Mouse (Mus musculus) MEL (cell line): ENCODE measurements around the gene Stradb. TPM values are rescaled to one million over a fixed set of nuclear protein-coding genes. Genes with fewer than 3 reads are reported as not detected.

ENCODE experiments used
- DNase-seq: peaks from one replicate; pipeline ENCODE4 v3.0.0; 2011; ENCODE audit warnings: low read depth, low spot score
- H3K27ac ChIP-seq: 2 replicates; pipeline ENCODE4 v1.5.1; 2012; ENCODE audit warnings: low read depth, mild to moderate bottlenecking, control low read depth, low read length, moderate library complexity; ENCODE audit not compliant: control insufficient read depth
- H3K27me3 ChIP-seq, 2 experiments: fragments of 150-350 bp in 1 of 2; sonication (generic) in 1 of 2; 2 replicates each; pipeline ENCODE4 v1.6.1; 2012; ENCODE audit warnings: low read length in 2 of 2, mild to moderate bottlenecking in 2 of 2, improper control_type of control experiment in 1 of 2, moderate library complexity in 1 of 2; ENCODE audit not compliant: insufficient read depth in 2 of 2, control insufficient read depth in 1 of 2
- H3K36me3 ChIP-seq, 2 experiments: 2 replicates each; pipeline ENCODE4 v1.6.1; 2012 to 2014; ENCODE audit warnings: low read length in 2 of 2, improper control_type of control experiment in 1 of 2, inconsistent platforms in 1 of 2, mild to moderate bottlenecking in 1 of 2; ENCODE audit not compliant: insufficient read depth in 2 of 2, control insufficient read depth in 1 of 2
- H3K4me1 ChIP-seq, 2 experiments: fragments of 150-350 bp in 1 of 2; sonication (generic) in 1 of 2; 2 replicates each; pipeline ENCODE4 v1.6.1; 2012; ENCODE audit warnings: low read length in 2 of 2, improper control_type of control experiment in 1 of 2, mild to moderate bottlenecking in 1 of 2; ENCODE audit not compliant: insufficient read depth in 2 of 2, control insufficient read depth in 1 of 2
- H3K4me3 ChIP-seq, 2 experiments: fragments of 150-350 bp in 1 of 2; sonication (generic) in 1 of 2; 2 replicates each; pipeline ENCODE4 v1.5.1; 2012; ENCODE audit warnings: low read depth in 2 of 2, low read length in 2 of 2, mild to moderate bottlenecking in 2 of 2, moderate library complexity in 2 of 2, control low read depth in 1 of 2, improper control_type of control experiment in 1 of 2; ENCODE audit not compliant: control insufficient read depth in 1 of 2, insufficient read depth in 1 of 2
- H3K79me2 ChIP-seq: 2 replicates; pipeline ENCODE4 v1.6.1; 2012; ENCODE audit warnings: mild to moderate bottlenecking, low read length, moderate library complexity; ENCODE audit not compliant: control insufficient read depth, poor library complexity, insufficient read depth
- H3K9ac ChIP-seq: 2 replicates; pipeline ENCODE4 v1.6.1; 2012; ENCODE audit warnings: low read depth, mild to moderate bottlenecking, control low read depth, low read length, moderate library complexity; ENCODE audit not compliant: control insufficient read depth, poor library complexity, severe bottlenecking
- H3K9me3 ChIP-seq: fragments of 150-350 bp; sonication (generic); replicated peaks from 2 replicates; pipeline ENCODE4 v1.6.1; 2012; ENCODE audit warnings: mild to moderate bottlenecking, low read length, improper control_type of control experiment, moderate library complexity; ENCODE audit not compliant: insufficient read depth
- BHLHE40 ChIP-seq: IDR thresholded peaks from 2 replicates; pipeline ENCODE4 v1.6.1; 2012; ENCODE audit warnings: low read depth, mild to moderate bottlenecking, inconsistent platforms, low read length, improper control_type of control experiment, borderline replicate concordance
- CHD1 ChIP-seq: IDR thresholded peaks from 2 replicates; pipeline ENCODE4 v1.6.1; 2012; ENCODE audit warnings: low read depth, mild to moderate bottlenecking, inconsistent platforms, low read length, improper control_type of control experiment
- CTCF ChIP-seq, 3 experiments: IDR thresholded peaks in 2 of 3; conservative IDR thresholded peaks in 1 of 3; 2 replicates each; pipeline ENCODE4 v1.5.1; 2011 to 2012; ENCODE audit warnings: low read length in 3 of 3, low read depth in 2 of 3, mild to moderate bottlenecking in 2 of 3, improper control_type of control experiment in 1 of 3, inconsistent platforms in 1 of 3, mixed read lengths in 1 of 3, moderate library complexity in 1 of 3; ENCODE audit not compliant: control insufficient read depth in 1 of 3, insufficient read depth in 1 of 3, poor library complexity in 1 of 3, severe bottlenecking in 1 of 3
- E2F4 ChIP-seq: IDR thresholded peaks from 2 replicates; pipeline ENCODE4 v1.6.1; 2011; ENCODE audit warnings: low read depth, low read length, improper control_type of control experiment, borderline replicate concordance
- ELF1 ChIP-seq: IDR thresholded peaks from 2 replicates; pipeline ENCODE4 v1.6.1; 2014; ENCODE audit warnings: low read depth, mild to moderate bottlenecking, inconsistent platforms, low read length, improper control_type of control experiment, moderate library complexity
- GATA1 ChIP-seq: IDR thresholded peaks from 2 replicates; pipeline ENCODE4 v1.6.1; 2011; ENCODE audit warnings: low read depth, low read length, improper control_type of control experiment
- HCFC1 ChIP-seq: IDR thresholded peaks from 2 replicates; pipeline ENCODE4 v1.6.1; 2012; ENCODE audit warnings: low read depth, mild to moderate bottlenecking, inconsistent platforms, low read length, improper control_type of control experiment, moderate library complexity
- JUND ChIP-seq: IDR thresholded peaks from 2 replicates; pipeline ENCODE4 v1.6.1; 2011; ENCODE audit warnings: low read depth, mild to moderate bottlenecking, improper control_type of control experiment, low read length
- MAX ChIP-seq: IDR thresholded peaks from 2 replicates; pipeline ENCODE4 v1.6.1; 2011; ENCODE audit warnings: low read length, improper control_type of control experiment
- MAZ ChIP-seq: IDR thresholded peaks from 2 replicates; pipeline ENCODE4 v1.6.1; 2012; ENCODE audit warnings: low read depth, mild to moderate bottlenecking, inconsistent platforms, low read length, improper control_type of control experiment
- MEF2A ChIP-seq: IDR thresholded peaks from 2 replicates; pipeline ENCODE4 v1.6.1; 2014; ENCODE audit warnings: low read depth, mild to moderate bottlenecking, inconsistent platforms, low read length, improper control_type of control experiment; ENCODE audit not compliant: poor library complexity, insufficient replicate concordance, severe bottlenecking; ENCODE audit errors: extremely low read depth
- MXI1 ChIP-seq: IDR thresholded peaks from 2 replicates; pipeline ENCODE4 v1.6.1; 2011; ENCODE audit warnings: mild to moderate bottlenecking, low read depth, low read length, improper control_type of control experiment
- MYB ChIP-seq: IDR thresholded peaks from 2 replicates; pipeline ENCODE4 v1.6.1; 2011; ENCODE audit warnings: mild to moderate bottlenecking, low read depth, low read length, improper control_type of control experiment
- NELFE ChIP-seq: IDR thresholded peaks from 2 replicates; pipeline ENCODE4 v1.6.1; 2011; ENCODE audit warnings: low read depth, low read length, improper control_type of control experiment
- NRF1 ChIP-seq: IDR thresholded peaks from 2 replicates; pipeline ENCODE4 v1.6.1; 2014; ENCODE audit warnings: low read depth, mild to moderate bottlenecking, inconsistent platforms, low read length, improper control_type of control experiment, moderate library complexity; ENCODE audit not compliant: poor library complexity, insufficient read depth, severe bottlenecking
- RAD21 ChIP-seq: IDR thresholded peaks from 2 replicates; pipeline ENCODE4 v1.6.1; 2011; ENCODE audit warnings: mild to moderate bottlenecking, low read depth, low read length, improper control_type of control experiment
- RCOR1 ChIP-seq: IDR thresholded peaks from 2 replicates; pipeline ENCODE4 v1.6.1; 2012; ENCODE audit warnings: low read depth, mild to moderate bottlenecking, inconsistent platforms, low read length, improper control_type of control experiment
- SMC3 ChIP-seq: IDR thresholded peaks from 2 replicates; pipeline ENCODE4 v1.6.1; 2011; ENCODE audit warnings: low read depth, low read length, improper control_type of control experiment
- UBTF ChIP-seq: IDR thresholded peaks from 2 replicates; pipeline ENCODE4 v1.6.1; 2012; ENCODE audit warnings: low read depth, mild to moderate bottlenecking, inconsistent platforms, low read length, improper control_type of control experiment, moderate library complexity, borderline replicate concordance; ENCODE audit not compliant: insufficient read depth
- ZC3H11A ChIP-seq: IDR thresholded peaks from 2 replicates; pipeline ENCODE4 v1.6.1; 2012; ENCODE audit warnings: low read depth, mild to moderate bottlenecking, inconsistent platforms, low read length, improper control_type of control experiment
- polyA plus RNA-seq, 2 experiments: library from polyadenylated mRNA; stranded (reverse) in 1 of 2; unstranded in 1 of 2; fragments of >175 nt in 1 of 2; fragments of >200 nt in 1 of 2; gene quantifications; 2 replicates each; pipeline versions ENCODE4 v1.2.1 to v1.2.4; 2012; ENCODE audit warnings: low replicate concordance in 2 of 2, low read depth in 1 of 2; ENCODE audit not compliant: insufficient read length in 2 of 2, insufficient read depth in 1 of 2, missing spikeins in 1 of 2
- total RNA-seq: library from RNA; depleted of rRNA; stranded (reverse); fragments of 300-350 nt; gene quantifications from 2 replicates; pipeline ENCODE4 v1.2.3, GENCODE M21; 2012

Stradb gene
- total and polyA plus RNA-seq, 3 experiments, result 4.2 to 11.1 TPM; not detected in 1

GRCm38 (mm10) chr1:58984586-58984985 is 11.3 kb downstream of the Stradb start:
- H3K9me3 ChIP-seq, result no peaks in the 10 kb centered on the region
- no peak for DNase-seq
- no peak overlapping the region for H3K27ac ChIP-seq
- no peaks in the 10 kb centered on the region for H3K4me1 ChIP-seq
- H3K9ac ChIP-seq, result no peak overlapping the region
- H3K27me3 ChIP-seq, result no peaks in the 10 kb centered on the region
- H3K4me3 ChIP-seq, result no peak overlapping the region
- TF ChIP-seq SMC3 (no peak), MXI1 (no peak), NRF1 (no peak), MYB (no peak), MEF2A (no peak), E2F4 (no peak), JUND (no peak), GATA1 (no peak), NELFE (no peak), UBTF (no peak), ELF1 (no peak)
- TF ChIP-seq, all 39 proteins: peak for 0
- no peaks in the 10 kb centered on the region; a peak in 2 of 4 replicates for H3K36me3 ChIP-seq
- no peaks in the 10 kb centered on the region for H3K79me2 ChIP-seq

DNA sequence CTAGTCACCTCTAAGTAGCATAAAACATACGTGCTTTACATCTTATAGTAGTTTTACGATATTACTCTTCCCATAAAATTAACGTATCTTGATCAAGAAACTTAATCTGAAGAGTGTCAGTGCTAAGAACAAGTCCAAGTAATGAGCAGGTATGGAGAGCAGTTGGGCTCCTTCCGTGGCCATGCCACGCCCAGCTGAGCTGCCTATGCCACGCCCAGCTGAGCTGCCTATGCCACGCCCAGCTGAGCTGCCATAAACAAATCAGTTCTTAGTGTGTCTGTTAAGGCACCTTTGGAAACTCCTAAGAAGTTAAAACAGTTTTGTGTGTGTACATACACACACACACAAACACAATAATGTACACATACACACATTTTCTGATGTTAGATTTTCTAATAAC is 19.8 kb downstream of the Stradb start:
- no peaks in the 10 kb centered on the region for H3K27me3 ChIP-seq
- H3K36me3 ChIP-seq, result peaks cover 2 to 7% of the 10 kb centered on the region in 2 experiments; a peak in 3 of 4 replicates
- H3K79me2 ChIP-seq, result no peaks in the 10 kb centered on the region
- H3K9me3 ChIP-seq, result no peaks in the 10 kb centered on the region
- H3K9ac ChIP-seq, result no peak overlapping the region
- DNase-seq, result peak; percentile 22
- TF ChIP-seq MAX, result no peak
- no peaks in the 10 kb centered on the region; a peak in 1 of 4 replicates for H3K4me1 ChIP-seq
- no peak overlapping the region for H3K27ac ChIP-seq
- H3K4me3 ChIP-seq, result no peak overlapping the region

GRCm38 (mm10) chr1:58993723-58994122 is 20.4 kb downstream of the Stradb start:
- H3K4me3 ChIP-seq, result no peak overlapping the region
- H3K27me3 ChIP-seq, result no peaks in the 10 kb centered on the region
- H3K4me1 ChIP-seq, result no peaks in the 10 kb centered on the region; a peak in 1 of 4 replicates
- H3K36me3 ChIP-seq, result peaks cover 2 to 7% of the 10 kb centered on the region in 2 experiments; a peak in 3 of 4 replicates
- DNase-seq, result peak; percentile 28
- H3K79me2 ChIP-seq, result no peaks in the 10 kb centered on the region
- no peak overlapping the region for H3K27ac ChIP-seq
- TF ChIP-seq MAX, result no peak
- TF ChIP-seq MAZ, result no peak
- no peak for TF ChIP-seq RCOR1
- peak; percentile 64 for TF ChIP-seq SMC3
- TF ChIP-seq HCFC1, result no peak
- no peak for TF ChIP-seq CHD1
- no peak for TF ChIP-seq BHLHE40
- TF ChIP-seq ZC3H11A, result peak; percentile 57; the same call in 1 of the 2 replicates
- no peak for TF ChIP-seq JUND
- peak; percentile 69 for TF ChIP-seq RAD21
- peak; percentile 7 to 38 (median 9); a peak in 3 of 6 replicates for TF ChIP-seq CTCF (IDR thresholded peaks at IDR 0.05 in 2 of 3, conservative IDR thresholded peaks at IDR 0.05 in 1 of 3; ENCODE audit: control insufficient read depth in 1 of 3, insufficient read depth in 1 of 3, low read depth in 2 of 3, low read length in 3 of 3, poor library complexity in 1 of 3, severe bottlenecking in 1 of 3)
- TF ChIP-seq MYB, result no peak
- no peaks in the 10 kb centered on the region for H3K9me3 ChIP-seq
- H3K9ac ChIP-seq, result no peak overlapping the region
